Mouse (Mus musculus): ENCODE measurements around the gene Stk25. TPM values are rescaled to one million over a fixed set of nuclear protein-coding genes. Genes with fewer than 3 reads are reported as not detected.

The Stk25 gene
- total RNA-seq, 2 experiments from 2014 or later = 98.9 to 106 TPM

- intact Hi-C loops (cut with DNase I) = no loop called here
These were observed 19.9 kb upstream of the Stk25 start for GRCm38 (mm10) chr1:93678386-93678785.

GRCm38 (mm10) chr1:93672682-93673081 is 14.2 kb upstream of the Stk25 start:
- DNase-seq = no peak
- intact Hi-C loops (cut with DNase I) = no loop called here

More at GRCm38 (mm10) chr1:93678386-93678785, 19.9 kb upstream of the Stk25 start:
- peak; percentile 52 to 68 for DNase-seq

- intact Hi-C loops (cut with DNase I) = loop anchor here (5.0 kb wide), 1 partner anchor 132 kb away; the partner anchor contains the start of genes Dtymk and Ing5
These were observed 11.5 kb upstream of the Stk25 start for GRCm38 (mm10) chr1:93669941-93670340.

GRCm38 (mm10) chr1:93668791-93669548 is 10.5 kb upstream of the Stk25 start:
- DNase-seq = peak; percentile 82 to 87
- intact Hi-C loops (cut with DNase I) = loop anchor here (1.0 to 5.0 kb wide), 2 partner anchors 57 to 133 kb away; partner anchors contain the start of genes Dtymk and Ing5

More at GRCm38 (mm10) chr1:93669941-93670340, 11.5 kb upstream of the Stk25 start:
- no peak for DNase-seq

GRCm38 (mm10) chr1:93667760-93668400 is 9.4 kb upstream of the Stk25 start:
- no peak for DNase-seq
- intact Hi-C loops (cut with DNase I) = loop anchor here (1.0 to 5.0 kb wide), 2 partner anchors 58 to 134 kb away; partner anchors contain the start of genes Dtymk and Ing5

- intact Hi-C loops (cut with DNase I) = no loop called here
- DNase-seq = no peak
These were observed 1.5 kb downstream of the Stk25 start for GRCm38 (mm10) chr1:93657025-93657360.

- intact Hi-C loops (cut with DNase I) = no loop called here
- DNase-seq = no peak
These were observed 2.0 kb downstream of the Stk25 start for GRCm38 (mm10) chr1:93656325-93657024.

- no peak for DNase-seq
- intact Hi-C loops (cut with DNase I) = no loop called here
These were observed 3.7 kb downstream of the Stk25 start for GRCm38 (mm10) chr1:93654798-93655197.

- intact Hi-C loops (cut with DNase I) = no loop called here
- DNase-seq = no peak
These were observed 4.2 kb downstream of the Stk25 start for GRCm38 (mm10) chr1:93654275-93654674.

GRCm38 (mm10) chr1:93649604-93650172 is 8.8 kb downstream of the Stk25 start:
- DNase-seq = no peak
- intact Hi-C loops (cut with DNase I) = no loop called here

- no peak for DNase-seq
- intact Hi-C loops (cut with DNase I) = no loop called here
These were observed 15.8 kb downstream of the Stk25 start for GRCm38 (mm10) chr1:93642692-93643091.

- intact Hi-C loops (cut with DNase I) = no loop called here
- DNase-seq = no peak
These were observed 16.5 kb downstream of the Stk25 start for GRCm38 (mm10) chr1:93641978-93642377.

- no peak for DNase-seq
- intact Hi-C loops (cut with DNase I) = loop anchor here (5.0 kb wide), 2 partner anchors 51 to 166 kb away; partner anchors contain the start of genes Bok, Dtymk and Ing5
These were observed 22.1 kb downstream of the Stk25 start for GRCm38 (mm10) chr1:93636211-93636897.

- DNase-seq = peak; percentile 96 to 98
- intact Hi-C loops (cut with DNase I) = loop anchor here (5.0 kb wide), 2 partner anchors 52 to 167 kb away; partner anchors contain the start of genes Bok, Dtymk and Ing5
These were observed 22.8 kb downstream of the Stk25 start for GRCm38 (mm10) chr1:93635580-93636192.

GRCm38 (mm10) chr1:93635091-93635579 is 23.3 kb downstream of the Stk25 start:
- intact Hi-C loops (cut with DNase I) = loop anchor here (5.0 kb wide), 2 partner anchors 52 to 167 kb away; partner anchors contain the start of genes Bok, Dtymk and Ing5
- DNase-seq = peak in 1 of 2 experiments; percentile 53

- intact Hi-C loops (cut with DNase I) = no loop called here
- peak; percentile 47 to 53 for DNase-seq
These were observed 24.0 kb downstream of the Stk25 start for GRCm38 (mm10) chr1:93634481-93634891.

GRCm38 (mm10) chr1:93632723-93633122 is 25.7 kb downstream of the Stk25 start:
- no peak for DNase-seq
- intact Hi-C loops (cut with DNase I) = no loop called here

GRCm38 (mm10) chr1:93630796-93631195 is 27.7 kb downstream of the Stk25 start:
- no peak for DNase-seq
- intact Hi-C loops (cut with DNase I) = no loop called here

GRCm38 (mm10) chr1:93624502-93624901 is 34.0 kb downstream of the Stk25 start:
- DNase-seq = no peak
- intact Hi-C loops (cut with DNase I) = no loop called here
